Mouse (Mus musculus) midbrain, embryonic 15.5 days (tissue): ENCODE measurements around the gene Sim1. TPM values are rescaled to one million over a fixed set of nuclear protein-coding genes. Genes with fewer than 3 reads are reported as not detected.

Experiments used
- ATAC-seq: fragments of 200-750 bp; cut with Nextera tagmentation; replicated peaks from 2 replicates; pipeline ENCODE4 v1.8.0; 2017; ENCODE audit warnings: moderate TSS enrichment
- H3K27ac ChIP-seq: fragments of 300-500 bp; sonication (generic); 2 replicates; pipeline ENCODE4 v1.5.1; 2015; ENCODE audit warnings: mild to moderate bottlenecking, inconsistent platforms
- H3K27me3 ChIP-seq: fragments of 300-500 bp; sonication (generic); replicated peaks from 2 replicates; pipeline ENCODE4 v1.6.1; 2015; ENCODE audit warnings: inconsistent platforms
- H3K36me3 ChIP-seq: fragments of 300-500 bp; sonication (generic); replicated peaks from 2 replicates; pipeline ENCODE4 v1.6.1; 2015; ENCODE audit warnings: inconsistent platforms
- H3K4me1 ChIP-seq: fragments of 300-500 bp; sonication (generic); 2 replicates; pipeline ENCODE4 v1.6.1; 2015; ENCODE audit warnings: inconsistent platforms
- H3K4me2 ChIP-seq: fragments of 300-500 bp; sonication (generic); 2 replicates; pipeline ENCODE4 v1.6.1; 2015; ENCODE audit warnings: inconsistent platforms, mild to moderate bottlenecking, moderate library complexity
- H3K4me3 ChIP-seq: fragments of 300-500 bp; sonication (generic); 2 replicates; pipeline ENCODE4 v1.5.1; 2015; ENCODE audit warnings: mild to moderate bottlenecking, inconsistent platforms
- H3K9ac ChIP-seq: fragments of 300-500 bp; sonication (generic); 2 replicates; pipeline ENCODE4 v1.6.1; 2015; ENCODE audit warnings: mild to moderate bottlenecking, inconsistent platforms
- H3K9me3 ChIP-seq: fragments of 300-500 bp; sonication (generic); 2 replicates; pipeline ENCODE4 v1.6.1; 2016; ENCODE audit warnings: inconsistent platforms
- WGBS: fragments of 180-500 bp; shearing (Covaris S2); methylation state at CpG from one replicate; pipeline ENCODE4 v1.1.7; 2015; ENCODE audit warnings: mixed read lengths; 5-methylcytosine and 5-hydroxymethylcytosine counted together
- polyA plus RNA-seq: library from polyadenylated mRNA; unstranded; fragments of >200 nt; fragmentation: Nextera tagmentation; extraction: Ambion mirVana; gene quantifications from 2 replicates; pipeline ENCODE4 v1.2.1, GENCODE M21; 2015

Gene Sim1
- polyA plus RNA-seq, 1 experiment from 2014 or later, result 3.8 TPM

DNA sequence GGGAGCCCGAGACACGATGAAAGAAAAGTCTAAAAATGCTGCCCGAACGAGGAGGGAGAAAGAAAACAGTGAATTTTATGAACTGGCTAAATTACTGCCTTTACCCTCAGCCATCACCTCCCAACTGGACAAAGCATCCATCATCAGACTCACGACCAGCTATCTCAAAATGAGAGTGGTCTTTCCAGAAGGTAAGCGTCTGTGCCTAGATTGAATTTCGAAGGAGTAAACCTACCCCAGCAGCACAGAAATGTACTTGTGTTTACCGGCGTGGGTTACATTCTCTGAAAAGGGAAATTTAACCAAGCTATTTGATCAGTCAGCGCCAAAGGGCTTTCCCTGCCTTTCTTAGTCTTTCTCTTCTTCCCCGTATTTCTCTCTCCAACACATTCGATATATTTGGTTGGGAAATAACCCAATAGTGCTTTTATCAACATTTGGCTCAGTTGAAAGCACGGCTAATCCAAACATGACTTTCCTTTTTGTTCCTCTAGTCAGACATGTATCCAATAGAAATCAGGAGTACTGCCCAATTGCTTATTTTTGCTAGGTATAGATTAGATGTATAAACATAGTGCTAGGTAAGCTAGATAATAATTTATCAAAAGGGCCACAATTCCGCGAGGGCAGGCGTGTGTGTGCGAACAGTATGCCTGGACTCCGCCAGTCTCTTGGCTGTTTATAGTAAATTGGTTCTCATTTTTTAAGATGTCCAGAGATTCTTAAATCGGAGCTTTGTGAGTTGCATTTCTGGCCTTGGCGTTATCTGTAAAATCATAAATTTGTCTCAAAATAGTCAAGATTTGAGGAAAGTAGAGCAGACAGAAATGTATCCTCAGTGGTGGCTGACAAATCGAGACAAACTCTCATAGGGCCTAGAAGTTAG lies 1.6 kb downstream of the Sim1 start:
- peaks cover 15% of the 10 kb centered on the region for H3K4me1 ChIP-seq
- H3K27ac ChIP-seq, result no peak overlapping the region
- peaks cover 76% of the 10 kb centered on the region for H3K27me3 ChIP-seq
- no peak overlapping the region for H3K4me2 ChIP-seq
- H3K4me3 ChIP-seq, result peak overlapping the region; percentile 47; the same call in 1 of the 2 replicates
- no peaks in the 10 kb centered on the region for H3K36me3 ChIP-seq
- ATAC-seq, result no peak
- H3K9me3 ChIP-seq, result no peaks in the 10 kb centered on the region
- no peak overlapping the region for H3K9ac ChIP-seq
- WGBS, result 5% methylated on average over 21 of the region's 21 CpGs

DNA sequence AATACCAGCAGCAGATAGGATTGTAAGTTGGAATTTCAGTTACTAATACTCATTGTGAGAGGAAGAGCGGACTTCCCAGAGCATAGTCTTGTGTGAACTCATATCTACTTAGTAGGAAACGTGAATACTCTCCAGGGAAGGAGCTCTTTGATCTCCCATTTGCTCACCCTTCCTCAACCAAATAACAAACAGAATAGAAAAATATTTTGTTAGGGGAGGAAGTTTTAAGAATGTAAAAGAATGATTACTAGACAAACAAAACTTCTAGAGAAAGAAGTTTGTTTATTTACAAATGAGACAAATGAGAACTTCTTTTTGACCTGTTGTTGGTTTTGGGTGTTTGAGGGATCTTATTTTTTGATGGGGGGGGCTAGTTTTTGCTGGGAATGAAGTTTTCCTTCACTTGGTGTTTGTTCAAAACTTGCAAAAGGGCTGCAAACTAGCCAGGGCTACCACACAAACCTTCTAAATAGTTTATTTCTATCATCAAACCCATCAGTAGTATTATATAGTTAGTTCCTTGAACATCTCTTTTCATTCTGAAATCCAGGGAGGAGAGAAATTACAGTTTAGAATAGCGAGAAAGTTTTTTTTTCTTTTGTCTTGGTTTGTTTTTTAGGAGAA lies 2.3 kb downstream of the Sim1 start:
- H3K36me3 ChIP-seq, result no peaks in the 10 kb centered on the region
- no peak overlapping the region for H3K9ac ChIP-seq
- peak overlapping the region; percentile 47; the same call in 1 of the 2 replicates for H3K4me3 ChIP-seq
- H3K27me3 ChIP-seq, result peaks cover 74% of the 10 kb centered on the region
- H3K4me2 ChIP-seq, result no peak overlapping the region
- peaks cover 15% of the 10 kb centered on the region for H3K4me1 ChIP-seq
- ATAC-seq, result no peak
- 5% methylated on average over 3 of the region's 3 CpGs for WGBS
- no peak overlapping the region for H3K27ac ChIP-seq
- H3K9me3 ChIP-seq, result no peaks in the 10 kb centered on the region

GRCm38 (mm10) chr10:50897530-50898471 lies 3.2 kb downstream of the Sim1 start:
- Histone ChIP-seq H3K4me3 (no peak overlapping the region), H3K27me3 (peaks cover 71% of the 10 kb centered on the region)

DNA sequence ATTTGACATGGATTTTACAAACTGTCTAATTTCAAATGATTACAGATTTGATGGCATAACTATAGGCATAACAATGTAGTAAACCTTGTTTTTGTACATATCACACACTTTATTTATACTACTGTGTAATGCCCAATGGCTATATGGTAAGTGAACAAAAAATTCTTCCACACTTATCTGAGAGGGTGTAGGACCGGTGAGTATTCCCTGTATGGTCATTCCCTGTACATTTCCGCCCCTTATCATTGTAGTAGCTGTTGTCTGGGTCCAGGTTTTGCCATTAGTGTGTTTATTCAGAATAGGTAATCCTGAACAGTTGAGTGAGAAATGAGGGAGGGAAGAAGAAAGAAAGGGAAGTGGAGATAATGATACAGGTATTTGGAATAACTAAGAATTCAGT lies 4.1 kb downstream of the Sim1 start:
- Histone ChIP-seq H3K4me3 (0 out of 2 replicates have a peak overlapping the region, but pooled peaks have one; percentile 9), H3K27me3 (peaks cover 71% of the 10 kb centered on the region), H3K4me1 (peaks cover 23% of the 10 kb centered on the region), H3K4me2 (no peak overlapping the region), H3K9ac (no peak overlapping the region), H3K27ac (no peak overlapping the region), H3K9me3 (no peaks in the 10 kb centered on the region), H3K36me3 (no peaks in the 10 kb centered on the region)
- ATAC-seq, result no peak
- 14% methylated on average over 2 of the region's 2 CpGs for WGBS

More at GRCm38 (mm10) chr10:50897530-50898471, 3.2 kb downstream of the Sim1 start:
- no peak for ATAC-seq
- H3K9ac ChIP-seq, result no peak overlapping the region
- no peaks in the 10 kb centered on the region for H3K9me3 ChIP-seq
- H3K4me1 ChIP-seq, result peaks cover 17% of the 10 kb centered on the region
- no peak overlapping the region for H3K4me2 ChIP-seq
- WGBS, result 1% methylated on average over 32 of the region's 32 CpGs
- H3K27ac ChIP-seq, result no peak overlapping the region
- H3K36me3 ChIP-seq, result no peaks in the 10 kb centered on the region

DNA sequence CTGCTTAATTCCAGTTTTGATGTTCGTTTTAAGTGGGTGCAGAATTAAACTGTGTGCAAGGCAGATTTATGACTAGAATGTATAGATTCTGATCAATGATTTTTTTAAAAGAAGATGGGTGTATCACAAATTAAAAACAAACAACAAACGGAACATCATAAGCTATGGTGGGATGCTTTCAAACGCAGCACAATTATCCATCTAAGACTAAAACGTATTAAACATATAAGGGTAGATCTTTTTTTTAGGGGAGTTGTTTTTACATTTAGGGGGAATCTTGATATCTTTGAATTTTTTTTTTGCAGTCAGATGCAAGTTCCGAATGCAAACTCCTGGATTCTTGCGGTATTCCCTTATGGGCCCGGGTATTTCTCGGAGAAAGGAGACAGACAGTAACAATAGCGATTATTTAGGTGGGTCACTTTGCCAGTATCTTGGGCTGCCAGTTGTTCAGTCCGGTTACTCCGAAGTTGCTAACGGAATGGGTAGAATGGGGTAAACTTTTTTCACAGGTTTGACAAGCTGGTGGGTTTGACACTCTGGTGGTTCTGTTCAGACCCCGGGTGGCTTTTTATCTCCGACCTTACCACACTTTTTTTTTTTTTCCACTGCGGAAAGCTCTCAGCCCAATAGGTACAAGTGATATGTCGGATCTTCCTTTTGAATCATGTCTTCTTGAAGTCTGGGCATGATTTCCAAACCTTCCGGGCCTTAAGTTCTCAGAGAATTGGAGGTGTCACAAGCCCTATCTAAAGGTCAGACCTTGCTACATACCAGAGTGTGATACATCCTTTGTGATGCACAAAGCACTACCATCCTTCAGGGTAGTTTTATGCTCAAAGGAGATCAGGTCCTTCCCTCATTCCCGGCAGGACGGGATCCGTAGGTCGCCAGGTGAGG lies 5.5 kb downstream of the Sim1 start:
- no peaks in the 10 kb centered on the region for H3K9me3 ChIP-seq
- no peak overlapping the region for H3K9ac ChIP-seq
- 2% methylated on average over 21 of the region's 21 CpGs for WGBS
- peaks cover 71% of the 10 kb centered on the region for H3K27me3 ChIP-seq
- H3K4me1 ChIP-seq, result peaks cover 9% of the 10 kb centered on the region; the same call in 1 of the 2 replicates
- no peak for ATAC-seq
- H3K36me3 ChIP-seq, result no peaks in the 10 kb centered on the region
- no peak overlapping the region for H3K4me2 ChIP-seq
- H3K4me3 ChIP-seq, result 0 out of 2 replicates have a peak overlapping the region, but pooled peaks have one; percentile 0
- no peak overlapping the region for H3K27ac ChIP-seq

DNA sequence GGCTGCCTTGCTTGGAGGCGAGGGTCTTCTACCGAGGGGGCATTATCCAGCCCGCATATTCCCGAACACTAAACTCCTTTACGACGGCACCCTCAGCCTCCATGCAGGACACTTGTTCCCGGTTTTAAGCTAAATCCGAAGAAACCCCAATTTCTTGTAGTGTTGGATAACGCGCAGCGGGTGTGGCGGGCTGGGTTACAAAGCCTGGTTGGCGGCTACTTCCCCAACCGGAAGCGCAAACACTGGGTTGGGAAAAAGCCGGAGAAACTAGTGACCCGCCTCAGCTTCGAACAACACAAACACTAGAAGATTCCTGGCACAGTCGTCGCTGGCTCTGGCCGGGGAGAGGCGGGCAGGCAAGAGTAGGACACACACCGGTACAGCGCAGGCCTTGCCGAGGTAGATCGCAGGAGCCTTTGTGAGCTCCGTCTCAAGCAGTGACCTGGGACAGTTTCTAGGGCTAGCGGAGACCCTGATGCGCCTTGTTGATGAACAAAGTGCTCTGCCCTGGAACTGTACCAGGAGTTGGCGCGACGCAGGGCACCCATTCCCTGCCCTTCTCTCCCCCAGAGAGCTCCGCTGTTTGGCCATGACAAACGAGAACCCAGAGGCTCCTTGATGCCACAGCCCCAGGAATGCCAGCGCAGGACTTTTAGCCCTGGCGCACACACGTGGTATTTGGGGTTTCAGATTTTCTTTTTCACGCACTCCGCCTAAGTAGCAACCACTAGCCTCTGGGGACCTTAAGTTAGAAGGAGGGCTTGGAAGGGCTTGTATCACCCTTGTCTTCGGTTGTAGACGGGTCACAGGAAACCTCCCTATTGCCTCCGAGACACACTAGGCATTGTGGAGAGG lies 6.4 kb downstream of the Sim1 start:
- under 1% methylated on average over 42 of the region's 42 CpGs for WGBS
- Histone ChIP-seq H3K27ac (no peak overlapping the region; the same call in 1 of the 2 replicates), H3K36me3 (no peaks in the 10 kb centered on the region), H3K9me3 (no peaks in the 10 kb centered on the region), H3K4me1 (peaks cover 8% of the 10 kb centered on the region; the same call in 1 of the 2 replicates), H3K9ac (no peak overlapping the region), H3K4me3 (peak overlapping the region; percentile 0; the same call in 1 of the 2 replicates), H3K4me2 (0 out of 2 replicates have a peak overlapping the region, but pooled peaks have one; percentile 10), H3K27me3 (peaks cover 74% of the 10 kb centered on the region)
- ATAC-seq, result no peak

GRCm38 (mm10) chr10:50901601-50902475 lies 7.3 kb downstream of the Sim1 start:
- no peak overlapping the region for H3K9ac ChIP-seq
- no peak overlapping the region for H3K27ac ChIP-seq
- peaks cover 77% of the 10 kb centered on the region for H3K27me3 ChIP-seq
- H3K4me3 ChIP-seq, result no peak overlapping the region
- no peaks in the 10 kb centered on the region for H3K9me3 ChIP-seq
- H3K4me2 ChIP-seq, result no peak overlapping the region
- H3K4me1 ChIP-seq, result peaks cover 8% of the 10 kb centered on the region; the same call in 1 of the 2 replicates
- no peak for ATAC-seq
- 1% methylated on average over 19 of the region's 19 CpGs for WGBS
- H3K36me3 ChIP-seq, result no peaks in the 10 kb centered on the region

DNA sequence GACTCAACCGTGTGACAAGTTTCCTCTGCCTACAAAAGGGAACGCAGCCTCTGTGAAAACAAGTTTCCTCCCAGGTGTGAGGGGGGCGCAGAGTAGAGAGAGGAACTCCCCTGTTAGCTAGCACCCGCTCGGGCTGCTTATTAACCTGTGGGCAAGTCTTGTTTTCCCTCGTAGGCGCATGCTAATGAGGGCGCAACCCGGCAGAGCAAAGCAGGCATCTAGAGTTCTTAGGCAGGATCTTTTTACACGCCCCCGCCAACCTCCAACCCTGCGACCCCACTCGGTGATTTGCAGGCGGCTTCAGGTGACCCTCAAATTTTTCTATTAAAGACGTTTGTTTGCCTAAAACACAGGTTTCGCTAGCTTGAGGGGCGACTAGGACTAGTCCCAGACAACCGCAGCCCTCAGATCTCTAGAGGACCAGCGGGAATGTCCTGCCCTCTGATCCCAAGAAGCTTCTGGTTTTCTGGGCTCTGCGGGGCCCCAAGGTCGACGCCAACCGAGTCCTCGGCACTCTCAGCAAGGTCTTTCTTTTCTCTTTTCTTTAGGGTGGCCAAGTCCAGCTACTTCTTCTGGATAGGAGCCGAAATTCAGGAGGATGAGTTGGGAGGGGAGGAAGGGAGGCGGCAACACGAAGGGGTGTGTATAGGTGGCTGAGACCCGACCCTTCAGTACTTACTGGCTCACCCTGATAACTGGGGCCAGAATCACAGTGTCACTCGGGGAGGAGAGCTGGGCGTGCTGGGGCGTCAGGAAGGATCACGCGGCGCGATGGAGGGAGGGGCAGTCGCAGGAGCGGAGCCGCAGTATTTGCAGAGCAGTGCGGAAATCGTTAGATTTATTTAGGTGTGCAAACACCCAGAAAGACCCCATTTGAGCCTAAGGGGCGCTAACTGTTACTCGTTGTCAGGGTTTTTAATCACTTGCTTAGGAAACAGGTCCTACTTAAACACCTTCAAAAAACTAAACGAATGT lies 8.5 kb downstream of the Sim1 start:
- no peak; the same call in 1 of the 2 replicates for ATAC-seq
- H3K4me3 ChIP-seq, result peak overlapping the region; percentile 3; the same call in 1 of the 2 replicates
- H3K27ac ChIP-seq, result no peak overlapping the region
- peaks cover 8% of the 10 kb centered on the region; the same call in 1 of the 2 replicates for H3K4me1 ChIP-seq
- under 1% methylated on average over 43 of the region's 43 CpGs for WGBS
- H3K36me3 ChIP-seq, result no peaks in the 10 kb centered on the region
- no peak overlapping the region for H3K9ac ChIP-seq
- no peaks in the 10 kb centered on the region for H3K9me3 ChIP-seq
- H3K4me2 ChIP-seq, result no peak overlapping the region
- peaks cover 77% of the 10 kb centered on the region for H3K27me3 ChIP-seq
